Mouse (Mus musculus): ENCODE measurements around the gene Sec31b. TPM values are rescaled to one million over a fixed set of nuclear protein-coding genes. Genes with fewer than 3 reads are reported as not detected.
A peak's percentile ranks its signal among the peaks of the same experiment; 100 is the strongest.

The Sec31b gene
- total and polyA plus RNA-seq, 2 experiments, result 1.7 to 8.6 TPM

- Histone ChIP-seq H3K27ac (replicated peaks; ENCODE audit: insufficient read depth, low read depth, low read length) (no peak overlapping the region), H3K4me3 (ENCODE audit: insufficient read depth, low read depth, low read length) (no peak overlapping the region), H3K36me3 (ENCODE audit: control insufficient read depth, insufficient read depth, low read length) (no peaks in the 10 kb centered on the region; the same call in 1 of the 2 replicates), H3K27me3 (ENCODE audit: control insufficient read depth, insufficient read depth, low read length) (peaks cover 10% of the 10 kb centered on the region), H3K79me2 (ENCODE audit: control insufficient read depth, insufficient read depth, low read length) (no peaks in the 10 kb centered on the region), H3K9ac (ENCODE audit: low read depth, low read length) (no peak overlapping the region), H3K4me1 (ENCODE audit: control insufficient read depth, insufficient read depth, low read length) (no peaks in the 10 kb centered on the region)
- no peak for TF ChIP-seq POLR2A (IDR thresholded peaks at IDR 0.05; ENCODE audit: extremely low read depth, insufficient read depth, low read length)
- no peak for TF ChIP-seq CTCF (IDR thresholded peaks at IDR 0.05; ENCODE audit: low read depth, low read length)
- 43% methylated on average over 14 of the region's 14 CpGs for WGBS
- DNase-seq (ENCODE audit: extremely low read depth, low read depth, low spot score), result peak; percentile 10
These were observed 30.9 kb downstream of the Sec31b start for GRCm38 (mm10) chr19:44514521-44515451.

- H3K36me3 ChIP-seq (ENCODE audit: control insufficient read depth, insufficient read depth, low read length), result no peaks in the 10 kb centered on the region; the same call in 1 of the 2 replicates
- no peaks in the 10 kb centered on the region for H3K79me2 ChIP-seq (ENCODE audit: control insufficient read depth, insufficient read depth, low read length)
- no peak for TF ChIP-seq CTCF (IDR thresholded peaks at IDR 0.05; ENCODE audit: low read depth, low read length)
- TF ChIP-seq POLR2A (IDR thresholded peaks at IDR 0.05; ENCODE audit: extremely low read depth, insufficient read depth, low read length), result no peak
- no peak overlapping the region for H3K4me3 ChIP-seq (ENCODE audit: insufficient read depth, low read depth, low read length)
- H3K4me1 ChIP-seq (ENCODE audit: control insufficient read depth, insufficient read depth, low read length), result no peaks in the 10 kb centered on the region
- no peak overlapping the region for H3K9ac ChIP-seq (ENCODE audit: low read depth, low read length)
- peaks cover 12% of the 10 kb centered on the region for H3K27me3 ChIP-seq (ENCODE audit: control insufficient read depth, insufficient read depth, low read length)
- 29% methylated on average over 7 of the region's 7 CpGs for WGBS
- no peak overlapping the region for H3K27ac ChIP-seq (replicated peaks; ENCODE audit: insufficient read depth, low read depth, low read length)
- DNase-seq (ENCODE audit: extremely low read depth, low read depth, low spot score), result no peak
These were observed 31.7 kb downstream of the Sec31b start for GRCm38 (mm10) chr19:44513921-44514482.

GRCm38 (mm10) chr19:44513054-44513833, 32.4 kb downstream of the Sec31b start:
- peaks cover 12% of the 10 kb centered on the region for H3K27me3 ChIP-seq (ENCODE audit: control insufficient read depth, insufficient read depth, low read length)
- no peak overlapping the region for H3K27ac ChIP-seq (replicated peaks; ENCODE audit: insufficient read depth, low read depth, low read length)
- H3K4me3 ChIP-seq (ENCODE audit: insufficient read depth, low read depth, low read length), result no peak overlapping the region
- no peaks in the 10 kb centered on the region for H3K79me2 ChIP-seq (ENCODE audit: control insufficient read depth, insufficient read depth, low read length)
- H3K36me3 ChIP-seq (ENCODE audit: control insufficient read depth, insufficient read depth, low read length), result no peaks in the 10 kb centered on the region; the same call in 1 of the 2 replicates
- no peak for DNase-seq (ENCODE audit: extremely low read depth, low read depth, low spot score)
- no peak overlapping the region for H3K9ac ChIP-seq (ENCODE audit: low read depth, low read length)
- 28% methylated on average over 11 of the region's 11 CpGs for WGBS
- TF ChIP-seq CTCF (IDR thresholded peaks at IDR 0.05; ENCODE audit: low read depth, low read length) (no peak), POLR2A (IDR thresholded peaks at IDR 0.05; ENCODE audit: extremely low read depth, insufficient read depth, low read length) (no peak)
- no peaks in the 10 kb centered on the region for H3K4me1 ChIP-seq (ENCODE audit: control insufficient read depth, insufficient read depth, low read length)

GRCm38 (mm10) chr19:44512601-44513000, 33.1 kb downstream of the Sec31b start:
- Histone ChIP-seq H3K4me3 (ENCODE audit: insufficient read depth, low read depth, low read length) (no peak overlapping the region), H3K27me3 (ENCODE audit: control insufficient read depth, insufficient read depth, low read length) (peaks cover 12% of the 10 kb centered on the region), H3K27ac (replicated peaks; ENCODE audit: insufficient read depth, low read depth, low read length) (no peak overlapping the region), H3K79me2 (ENCODE audit: control insufficient read depth, insufficient read depth, low read length) (no peaks in the 10 kb centered on the region), H3K9ac (ENCODE audit: low read depth, low read length) (no peak overlapping the region), H3K4me1 (ENCODE audit: control insufficient read depth, insufficient read depth, low read length) (no peaks in the 10 kb centered on the region), H3K36me3 (ENCODE audit: control insufficient read depth, insufficient read depth, low read length) (no peaks in the 10 kb centered on the region; the same call in 1 of the 2 replicates)
- TF ChIP-seq POLR2A (IDR thresholded peaks at IDR 0.05; ENCODE audit: extremely low read depth, insufficient read depth, low read length) (no peak), CTCF (IDR thresholded peaks at IDR 0.05; ENCODE audit: low read depth, low read length) (no peak)
- whole genome bisulfite sequencing, result 32% methylated on average over 5 of the region's 5 CpGs
- DNase-seq (ENCODE audit: extremely low read depth, low read depth, low spot score), result no peak

- no peaks in the 10 kb centered on the region for H3K36me3 ChIP-seq (ENCODE audit: control insufficient read depth, insufficient read depth, low read length)
- 3% methylated on average over 66 of the region's 66 CpGs for WGBS
- H3K27ac ChIP-seq (replicated peaks; ENCODE audit: insufficient read depth, low read depth, low read length), result no peak overlapping the region
- H3K79me2 ChIP-seq (ENCODE audit: control insufficient read depth, insufficient read depth, low read length), result no peaks in the 10 kb centered on the region
- peak overlapping the region; percentile 6; the same call in 1 of the 2 replicates for H3K4me3 ChIP-seq (ENCODE audit: insufficient read depth, low read depth, low read length)
- no peak for DNase-seq (ENCODE audit: extremely low read depth, low read depth, low spot score)
- H3K4me1 ChIP-seq (ENCODE audit: control insufficient read depth, insufficient read depth, low read length), result no peaks in the 10 kb centered on the region
- peaks cover 12% of the 10 kb centered on the region for H3K27me3 ChIP-seq (ENCODE audit: control insufficient read depth, insufficient read depth, low read length)
- no peak for TF ChIP-seq POLR2A (IDR thresholded peaks at IDR 0.05; ENCODE audit: extremely low read depth, insufficient read depth, low read length)
- TF ChIP-seq CTCF (IDR thresholded peaks at IDR 0.05; ENCODE audit: low read depth, low read length), result no peak
- peak overlapping the region; percentile 6; the same call in 1 of the 2 replicates for H3K9ac ChIP-seq (ENCODE audit: low read depth, low read length)
These were observed 34.0 kb downstream of the Sec31b start for GRCm38 (mm10) chr19:44511451-44512231.

All from liver, adult 2 months (tissue).